Mouse (Mus musculus) myocyte (in vitro differentiated cells): ENCODE measurements at regions not wholly inside any gene's neighbourhood (a gene's known extent, or its start where the extent isn't known, plus 50 kb on each side); places are given as distances from the start of the nearest gene placed in this dataset.

ENCODE experiments used
- CEBPB ChIP-seq: IDR thresholded peaks from 2 replicates; pipeline ENCODE4 v1.6.1; 2011; ENCODE audit warnings: mild to moderate bottlenecking, moderate library complexity; ENCODE audit not compliant: poor library complexity, insufficient read depth, severe bottlenecking
- E2F4 ChIP-seq: IDR thresholded peaks from one replicate; pipeline ENCODE4 v1.6.1; 2011; ENCODE audit warnings: mild to moderate bottlenecking, control low read depth, moderate library complexity; ENCODE audit not compliant: insufficient read depth
- MAX ChIP-seq: IDR thresholded peaks from one replicate; pipeline ENCODE4 v1.6.1; 2011; ENCODE audit warnings: low read depth, mild to moderate bottlenecking, control low read depth
- MYOD1 ChIP-seq, 3 experiments: IDR thresholded peaks; one replicate each; pipeline ENCODE4 v1.6.1; 2011; ENCODE audit warnings: control low read depth in 2 of 3, low read depth in 2 of 3, mild to moderate bottlenecking in 2 of 3, moderate library complexity in 1 of 3; ENCODE audit not compliant: insufficient read length in 2 of 3, control insufficient read depth in 1 of 3
- MYOG ChIP-seq, 3 experiments: IDR thresholded peaks; one replicate each; pipeline ENCODE4 v1.6.1; 2011; ENCODE audit warnings: control low read depth in 2 of 3, low read depth in 2 of 3, mild to moderate bottlenecking in 2 of 3; ENCODE audit not compliant: insufficient read length in 2 of 3, control insufficient read depth in 1 of 3, insufficient read depth in 1 of 3
- POLR2A ChIP-seq: IDR thresholded peaks from one replicate; pipeline ENCODE4 v1.6.1; 2011; ENCODE audit warnings: low read depth, mild to moderate bottlenecking, control low read depth, moderate library complexity; ENCODE audit not compliant: insufficient read length
- POLR2AphosphoS2 ChIP-seq: IDR thresholded peaks from one replicate; pipeline ENCODE4 v1.6.1; 2011; ENCODE audit warnings: low read depth, control low read depth; ENCODE audit not compliant: insufficient read length
- REST ChIP-seq: IDR thresholded peaks from one replicate; pipeline ENCODE4 v1.6.1; 2011; ENCODE audit warnings: mild to moderate bottlenecking, control low read depth, moderate library complexity; ENCODE audit not compliant: insufficient read depth, insufficient read length
- SRF ChIP-seq: IDR thresholded peaks from one replicate; pipeline ENCODE4 v1.6.1; 2011; ENCODE audit warnings: low read depth; ENCODE audit not compliant: control insufficient read depth, insufficient read length
- TCF12 ChIP-seq: IDR thresholded peaks from one replicate; pipeline ENCODE4 v1.6.1; 2011; ENCODE audit warnings: mild to moderate bottlenecking, control low read depth; ENCODE audit not compliant: poor library complexity, insufficient read depth, severe bottlenecking
- USF1 ChIP-seq: IDR thresholded peaks from one replicate; pipeline ENCODE4 v1.6.1; 2011; ENCODE audit warnings: low read depth, mild to moderate bottlenecking, control low read depth, moderate library complexity

- TF ChIP-seq SRF: no peak
- TF ChIP-seq E2F4: no peak
- no peak for TF ChIP-seq POLR2A
- no peak for TF ChIP-seq MYOD1 (IDR thresholded peaks at IDR 0.05; ENCODE audit: control insufficient read depth in 1 of 3, insufficient read length in 2 of 3, low read depth in 2 of 3)
- no peak for TF ChIP-seq REST
- peak; percentile 7 for TF ChIP-seq USF1
- TF ChIP-seq TCF12: no peak
- TF ChIP-seq CEBPB: peak; percentile 82
- no peak for TF ChIP-seq MYOG (IDR thresholded peaks at IDR 0.05; ENCODE audit: control insufficient read depth in 1 of 3, insufficient read depth in 1 of 3, insufficient read length in 2 of 3, low read depth in 2 of 3)
- no peak for TF ChIP-seq MAX
- no peak for TF ChIP-seq POLR2AphosphoS2
Measured at GRCm38 (mm10) chr12:25283808-25284207, 186.9 kb upstream of the Id2 start.
